Mouse (Mus musculus): ENCODE results near the gene Cbfa2t3. TPM values are rescaled to one million over a fixed set of nuclear protein-coding genes. Genes with fewer than 3 reads are reported as not detected.
A peak's percentile ranks its signal among the peaks of the same experiment; 100 is the strongest.

Cbfa2t3 gene
- polyA plus RNA-seq, 1 experiment from 2014 or later: 15.0 TPM

- Histone ChIP-seq H3K27me3 (replicated peaks; ENCODE audit: insufficient read depth, low read length) (no peaks in the 10 kb centered on the region), H3K9ac (replicated peaks; ENCODE audit: low read depth) (no peak overlapping the region), H3K36me3 (ENCODE audit: insufficient read depth, low read length) (no peaks in the 10 kb centered on the region), H3K4me3 (ENCODE audit: low read depth, low read length) (no peak overlapping the region), H3K9me3 (ENCODE audit: low read length) (no peaks in the 10 kb centered on the region), H3K4me2 (replicated peaks; ENCODE audit: low read depth, low read length) (no peak overlapping the region), H3K4me1 (ENCODE audit: insufficient read depth, low read depth, low read length) (no peaks in the 10 kb centered on the region), H3K27ac (ENCODE audit: low read length) (no peak overlapping the region)
- DNase-seq (ENCODE audit: low spot score) (no peak), ATAC-seq (no peak)
- no peak for TF ChIP-seq EP300 (IDR thresholded peaks at IDR 0.05)
- no peak for TF ChIP-seq CTCF (IDR thresholded peaks at IDR 0.05)
- 78% methylated on average over 9 of the region's 9 CpGs for WGBS
Measured at GRCm38 (mm10) chr8:122625811-122626210, 73.1 kb downstream of the Cbfa2t3 start.

GRCm38 (mm10) chr8:122624653-122625052 is 74.3 kb downstream of the Cbfa2t3 start:
- no peak overlapping the region for H3K27ac ChIP-seq (ENCODE audit: low read length)
- H3K9ac ChIP-seq (replicated peaks; ENCODE audit: low read depth): no peak overlapping the region
- no peak overlapping the region for H3K4me3 ChIP-seq (ENCODE audit: low read depth, low read length)
- TF ChIP-seq CTCF (IDR thresholded peaks at IDR 0.05) (peak; percentile 54), EP300 (IDR thresholded peaks at IDR 0.05) (no peak)
- H3K4me1 ChIP-seq (ENCODE audit: insufficient read depth, low read depth, low read length): no peaks in the 10 kb centered on the region
- no peak for ATAC-seq
- no peaks in the 10 kb centered on the region for H3K9me3 ChIP-seq (ENCODE audit: low read length)
- no peaks in the 10 kb centered on the region for H3K27me3 ChIP-seq (replicated peaks; ENCODE audit: insufficient read depth, low read length)
- no peaks in the 10 kb centered on the region for H3K36me3 ChIP-seq (ENCODE audit: insufficient read depth, low read length)
- no peak for DNase-seq (ENCODE audit: low spot score)
- H3K4me2 ChIP-seq (replicated peaks; ENCODE audit: low read depth, low read length): no peak overlapping the region
- WGBS: 57% methylated on average over 5 of the region's 5 CpGs

GRCm38 (mm10) chr8:122623844-122624642 is 74.9 kb downstream of the Cbfa2t3 start:
- no peaks in the 10 kb centered on the region for H3K4me1 ChIP-seq (ENCODE audit: insufficient read depth, low read depth, low read length)
- WGBS: 86% methylated on average over 17 of the region's 17 CpGs
- TF ChIP-seq CTCF (IDR thresholded peaks at IDR 0.05) (no peak), EP300 (IDR thresholded peaks at IDR 0.05) (no peak)
- ATAC-seq (no peak), DNase-seq (ENCODE audit: low spot score) (no peak)
- H3K27ac ChIP-seq (ENCODE audit: low read length): no peak overlapping the region
- no peaks in the 10 kb centered on the region for H3K36me3 ChIP-seq (ENCODE audit: insufficient read depth, low read length)
- no peak overlapping the region for H3K4me2 ChIP-seq (replicated peaks; ENCODE audit: low read depth, low read length)
- no peaks in the 10 kb centered on the region for H3K27me3 ChIP-seq (replicated peaks; ENCODE audit: insufficient read depth, low read length)
- no peaks in the 10 kb centered on the region for H3K9me3 ChIP-seq (ENCODE audit: low read length)
- no peak overlapping the region for H3K4me3 ChIP-seq (ENCODE audit: low read depth, low read length)
- H3K9ac ChIP-seq (replicated peaks; ENCODE audit: low read depth): no peak overlapping the region

- Histone ChIP-seq H3K4me2 (replicated peaks; ENCODE audit: low read depth, low read length) (no peak within 1 kb of the TSS), H3K27me3 (replicated peaks; ENCODE audit: insufficient read depth, low read length) (no peaks in the 10 kb centered on the region), H3K9me3 (ENCODE audit: low read length) (no peaks in the 10 kb centered on the region), H3K36me3 (ENCODE audit: insufficient read depth, low read length) (no peaks in the 10 kb centered on the region), H3K4me1 (ENCODE audit: insufficient read depth, low read depth, low read length) (no peaks in the 10 kb centered on the region), H3K4me3 (ENCODE audit: low read depth, low read length) (no peak within 1 kb of the TSS), H3K27ac (ENCODE audit: low read length) (no peak within 1 kb of the TSS), H3K9ac (replicated peaks; ENCODE audit: low read depth) (no peak within 1 kb of the TSS)
- no peak for DNase-seq (ENCODE audit: low spot score)
- 61% methylated on average over 6 of the region's 6 CpGs for WGBS
- TF ChIP-seq EP300 (IDR thresholded peaks at IDR 0.05) (no peak), CTCF (IDR thresholded peaks at IDR 0.05) (no peak)
- no peak for ATAC-seq
Measured at GRCm38 (mm10) chr8:122622727-122623126, 76.2 kb downstream of the Cbfa2t3 start, which contains the start of gene Pabpn1l. Gene Pabpn1l, minus strand, starts transcription at chr8:122622739.

GRCm38 (mm10) chr8:122620446-122620845 is 78.5 kb downstream of the Cbfa2t3 start:
- Histone ChIP-seq H3K4me1 (ENCODE audit: insufficient read depth, low read depth, low read length) (no peaks in the 10 kb centered on the region), H3K9ac (replicated peaks; ENCODE audit: low read depth) (no peak overlapping the region), H3K4me3 (ENCODE audit: low read depth, low read length) (no peak overlapping the region), H3K27me3 (replicated peaks; ENCODE audit: insufficient read depth, low read length) (no peaks in the 10 kb centered on the region), H3K27ac (ENCODE audit: low read length) (no peak overlapping the region), H3K4me2 (replicated peaks; ENCODE audit: low read depth, low read length) (no peak overlapping the region), H3K36me3 (ENCODE audit: insufficient read depth, low read length) (no peaks in the 10 kb centered on the region), H3K9me3 (ENCODE audit: low read length) (no peaks in the 10 kb centered on the region)
- ATAC-seq (no peak), DNase-seq (ENCODE audit: low spot score) (no peak)
- WGBS: 35% methylated on average over 5 of the region's 5 CpGs
- no peak for TF ChIP-seq EP300 (IDR thresholded peaks at IDR 0.05)
- no peak for TF ChIP-seq CTCF (IDR thresholded peaks at IDR 0.05)

- Histone ChIP-seq H3K27me3 (replicated peaks; ENCODE audit: insufficient read depth, low read length) (no peaks in the 10 kb centered on the region), H3K4me2 (replicated peaks; ENCODE audit: low read depth, low read length) (no peak overlapping the region), H3K9me3 (ENCODE audit: low read length) (no peaks in the 10 kb centered on the region), H3K27ac (ENCODE audit: low read length) (no peak overlapping the region), H3K36me3 (ENCODE audit: insufficient read depth, low read length) (0 out of 2 replicates have a peak, but pooled peaks cover 5% of the 10 kb centered on the region), H3K9ac (replicated peaks; ENCODE audit: low read depth) (no peak overlapping the region), H3K4me3 (ENCODE audit: low read depth, low read length) (no peak overlapping the region), H3K4me1 (ENCODE audit: insufficient read depth, low read depth, low read length) (no peaks in the 10 kb centered on the region)
- TF ChIP-seq CTCF (IDR thresholded peaks at IDR 0.05) (no peak), EP300 (IDR thresholded peaks at IDR 0.05) (no peak)
- ATAC-seq (no peak), DNase-seq (ENCODE audit: low spot score) (no peak)
- 70% methylated on average over 6 of the region's 6 CpGs for WGBS
Measured at GRCm38 (mm10) chr8:122618660-122619378, 80.1 kb downstream of the Cbfa2t3 start.

Measured in lung, postnatal 0 days (tissue).